Mouse (Mus musculus) CH12.LX (cell line): Measurements from ENCODE around the gene Cela1. TPM values are rescaled to one million over a fixed set of nuclear protein-coding genes. Genes with fewer than 3 reads are reported as not detected.

Experiments
- DNase-seq: peaks from one replicate; pipeline ENCODE4 v3.0.0-alpha.2; 2013; ENCODE audit errors: extremely low read depth
- H3K27ac ChIP-seq: 2 replicates; pipeline ENCODE4 v1.5.1; 2012; ENCODE audit warnings: low read depth, mild to moderate bottlenecking, control low read depth, moderate library complexity; ENCODE audit not compliant: insufficient read depth
- H3K27me3 ChIP-seq: replicated peaks from 2 replicates; pipeline ENCODE3; 2012; ENCODE audit warnings: inconsistent platforms
- H3K36me3 ChIP-seq, 2 experiments: replicated peaks in 1 of 2; 2 replicates each; pipeline versions ENCODE3 to v1.6.1; 2012; ENCODE audit warnings: inconsistent platforms in 1 of 2, low read length in 1 of 2, mild to moderate bottlenecking in 1 of 2, mixed read lengths in 1 of 2, moderate library complexity in 1 of 2; ENCODE audit not compliant: control insufficient read depth in 1 of 2, insufficient read depth in 1 of 2
- H3K4me1 ChIP-seq, 2 experiments: 2 replicates each; pipeline ENCODE4 v1.6.1; 2012; ENCODE audit warnings: inconsistent platforms in 1 of 2, moderate library complexity in 1 of 2; ENCODE audit not compliant: insufficient read depth in 2 of 2, control insufficient read depth in 1 of 2
- H3K4me2 ChIP-seq: 2 replicates; pipeline ENCODE4 v1.6.1; 2012; ENCODE audit warnings: low read depth, mild to moderate bottlenecking, control low read depth; ENCODE audit not compliant: poor library complexity, insufficient read depth, severe bottlenecking
- H3K4me3 ChIP-seq, 3 experiments: fragments of 150-350 bp in 1 of 3; sonication (generic) in 1 of 3; replicated peaks in 1 of 3; 2 replicates each; pipeline versions ENCODE3 to v1.5.1; 2011 to 2012; ENCODE audit warnings: low read depth in 2 of 3, low read length in 2 of 3, mild to moderate bottlenecking in 2 of 3, moderate library complexity in 2 of 3, control low read depth in 1 of 3, improper control_type of control experiment in 1 of 3, inconsistent platforms in 1 of 3, mixed read lengths in 1 of 3; ENCODE audit not compliant: poor library complexity in 1 of 3
- H3K79me2 ChIP-seq: replicated peaks from 2 replicates; pipeline ENCODE4 v1.6.1; 2012; ENCODE audit warnings: mild to moderate bottlenecking, moderate library complexity; ENCODE audit not compliant: control insufficient read depth, poor library complexity, insufficient read depth, severe bottlenecking; ENCODE audit errors: extremely low read depth
- H3K9ac ChIP-seq: 2 replicates; pipeline ENCODE4 v1.6.1; 2012; ENCODE audit warnings: low read depth, mild to moderate bottlenecking, control low read depth, moderate library complexity; ENCODE audit not compliant: insufficient read depth
- H3K9me3 ChIP-seq: replicated peaks from 2 replicates; pipeline ENCODE3; 2012; ENCODE audit warnings: low read length, inconsistent platforms, mixed read lengths
- ETS1 ChIP-seq: conservative IDR thresholded peaks from 2 replicates; pipeline ENCODE4 v1.6.1; 2012; ENCODE audit warnings: low read depth, mild to moderate bottlenecking, inconsistent platforms, low read length, improper control_type of control experiment, moderate library complexity
- GABPA ChIP-seq: IDR thresholded peaks from 2 replicates; pipeline ENCODE4 v1.6.1; 2012; ENCODE audit warnings: low read depth, low read length, improper control_type of control experiment, inconsistent platforms; ENCODE audit not compliant: insufficient replicate concordance
- IRF4 ChIP-seq: IDR thresholded peaks from 2 replicates; pipeline ENCODE4 v1.6.1; 2014; ENCODE audit warnings: low read depth, mild to moderate bottlenecking, inconsistent platforms, low read length, improper control_type of control experiment
- KAT2A ChIP-seq: IDR thresholded peaks from 2 replicates; pipeline ENCODE4 v1.6.1; 2012; ENCODE audit warnings: low read length, improper control_type of control experiment, inconsistent platforms; ENCODE audit not compliant: insufficient replicate concordance
- POLR2AphosphoS2 ChIP-seq: IDR thresholded peaks from 2 replicates; pipeline ENCODE4 v1.6.1; 2011; ENCODE audit warnings: low read depth, low read length, improper control_type of control experiment
- RAD21 ChIP-seq: IDR thresholded peaks from 2 replicates; pipeline ENCODE4 v1.6.1; 2011; ENCODE audit warnings: low read depth, mild to moderate bottlenecking, low read length, improper control_type of control experiment, moderate library complexity
- SMC3 ChIP-seq: IDR thresholded peaks from 2 replicates; pipeline ENCODE4 v1.6.1; 2011; ENCODE audit warnings: low read depth, low read length, improper control_type of control experiment
- TCF12 ChIP-seq: IDR thresholded peaks from 2 replicates; pipeline ENCODE4 v1.6.1; 2014; ENCODE audit warnings: low read depth, mild to moderate bottlenecking, inconsistent platforms, low read length, improper control_type of control experiment
- USF2 ChIP-seq: conservative IDR thresholded peaks from 2 replicates; pipeline ENCODE4 v1.6.1; 2011; ENCODE audit warnings: low read depth, low read length, improper control_type of control experiment
- dilution Hi-C: fragments of 300-500 bp; cut with MboI; formaldehyde crosslinking; loops from 2 replicates; pipeline ENCODE4 v1.14.3; 2020; ENCODE audit warnings: low sequenced_read_pairs; ENCODE audit not compliant: extremely low pct_unique_long_range_greater_than_20kb, extremely low pct_ligation_motif_present
- in situ Hi-C: fragments of 300-500 bp; cut with MboI; formaldehyde crosslinking; loops from 3 replicates; pipeline ENCODE4 v1.14.3; 2019; ENCODE audit warnings: low sequenced_read_pairs, low pct_ligation_motif_present, low pct_unique_long_range_greater_than_20kb, mixed read lengths
- polyA plus RNA-seq: library from polyadenylated mRNA; unstranded; fragments of >175 nt; gene quantifications from 2 replicates; pipeline ENCODE4 v1.2.1, GENCODE M21; 2012; ENCODE audit warnings: low read depth; ENCODE audit not compliant: insufficient read length
- total RNA-seq, 2 experiments: library from RNA; depleted of rRNA; stranded (reverse); fragments of 300-350 nt in 1 of 2; fragments of >200 nt in 1 of 2; gene quantifications; 2 replicates each; pipeline ENCODE4 v1.2.3; 2012 to 2014

Cela1 gene
- total and polyA plus RNA-seq, 3 experiments = 1.3 to 4.8 (median 3.3) TPM

GRCm38 (mm10) chr15:100632323-100632722, 55.4 kb downstream of the Cela1 start:
- TF ChIP-seq IRF4 = no peak
- no peak for TF ChIP-seq GABPA
- TF ChIP-seq, all 38 proteins: peak for 0
- dilution Hi-C loops = no loop called here
- H3K4me2 ChIP-seq = no peak overlapping the region

GRCm38 (mm10) chr15:100631454-100632170, 56.1 kb downstream of the Cela1 start:
- DNase-seq = no peak
- H3K4me2 ChIP-seq = no peak overlapping the region
- TF ChIP-seq POLR2AphosphoS2 = no peak
- H3K36me3 ChIP-seq = no peaks in the 10 kb centered on the region
- no peak overlapping the region for H3K9ac ChIP-seq
- H3K27me3 ChIP-seq = peaks cover 9% of the 10 kb centered on the region
- H3K27ac ChIP-seq = no peak overlapping the region
- H3K79me2 ChIP-seq = no peaks in the 10 kb centered on the region
- no peaks in the 10 kb centered on the region for H3K9me3 ChIP-seq
- dilution Hi-C loops (no loop called here), in situ Hi-C loops (no loop called here)
- H3K4me3 ChIP-seq = no peak overlapping the region
- H3K4me1 ChIP-seq = peaks cover 7 to 42% of the 10 kb centered on the region in 2 experiments; a peak in 3 of 4 replicates

More at GRCm38 (mm10) chr15:100632323-100632722, 55.4 kb downstream of the Cela1 start:
- no peaks in the 10 kb centered on the region for H3K9me3 ChIP-seq
- no peaks in the 10 kb centered on the region for H3K79me2 ChIP-seq
- no peak overlapping the region for H3K9ac ChIP-seq
- H3K27me3 ChIP-seq = peaks cover 9% of the 10 kb centered on the region
- in situ Hi-C loops = no loop called here
- H3K27ac ChIP-seq = no peak overlapping the region
- H3K36me3 ChIP-seq = no peaks in the 10 kb centered on the region
- H3K4me3 ChIP-seq = no peak overlapping the region
- no peak for DNase-seq
- peaks cover 7 to 46% of the 10 kb centered on the region in 2 experiments; a peak in 3 of 4 replicates for H3K4me1 ChIP-seq

- H3K27ac ChIP-seq = no peak overlapping the region
Observed at GRCm38 (mm10) chr15:100630126-100630525, 57.6 kb downstream of the Cela1 start.

More at GRCm38 (mm10) chr15:100630126-100630525, 57.6 kb downstream of the Cela1 start:
- Histone ChIP-seq H3K27me3 (peaks cover 4% of the 10 kb centered on the region), H3K79me2 (no peaks in the 10 kb centered on the region), H3K9ac (no peak overlapping the region), H3K4me1 (peaks cover 7 to 33% of the 10 kb centered on the region in 2 experiments; a peak in 3 of 4 replicates), H3K4me3 (no peak overlapping the region)
- dilution Hi-C loops (no loop called here), in situ Hi-C loops (no loop called here)
- TF ChIP-seq TCF12 (no peak), KAT2A (no peak), RAD21 (no peak), SMC3 (no peak), ETS1 (no peak), USF2 (no peak)
- TF ChIP-seq, all 38 proteins: peak for 0
- no peak for DNase-seq
- H3K9me3 ChIP-seq = no peaks in the 10 kb centered on the region
- no peak overlapping the region for H3K4me2 ChIP-seq
- peaks cover 0 to 2% of the 10 kb centered on the region in 2 experiments for H3K36me3 ChIP-seq
